Comparison of ENCODE assay signal across 12 mouse cellular contexts in genomic region chr2:45054070-45055025, GRCm38 (mm10).
DNase-seq lines count a peak whose midpoint lies in the region; ATAC-seq and TF ChIP-seq lines count a peak whose summit lies in the region.
"Had no signal": no experiment of that assay in that cellular context is flagged by ENCODE, and none has a peak within 500 bp of the region (broad histone marks: within the 10 kb centered on the region; RNA-seq: fewer than 3 reads in every experiment).

No protein-coding gene starts in this region.

- TF ChIP-seq POLR2A in cerebellum, adult 2 months (IDR thresholded peaks at IDR 0.05; ENCODE audit: borderline replicate concordance, insufficient read depth, low read length): no peak
- TF ChIP-seq POLR2A in kidney, adult 2 months (IDR thresholded peaks at IDR 0.05; ENCODE audit: low read depth, low read length): no peak
- TF ChIP-seq POLR2A in CH12.LX (IDR thresholded peaks at IDR 0.05; ENCODE audit: low read depth, low read length): no peak

- no peak for ATAC-seq in hindbrain, postnatal 0 days
- ATAC-seq in megakaryocyte progenitor cell, adult 5-6 weeks (replicated peaks; ENCODE audit: poor library complexity): no peak

- H3K4me2 ChIP-seq in CH12.LX (ENCODE audit: insufficient read depth, low read depth, poor library complexity, severe bottlenecking): no peak overlapping the region; the same call in 1 of the 2 replicates
- H3K4me2 ChIP-seq in hindbrain, postnatal 0 days (ENCODE audit: low read depth, low read length): no peak overlapping the region

- TF ChIP-seq EP300 in CH12.LX (IDR thresholded peaks at IDR 0.05; ENCODE audit: low read length): no peak

- peaks cover 69% of the 10 kb centered on the region for H3K79me2 ChIP-seq in CH12.LX (replicated peaks; ENCODE audit: control insufficient read depth, extremely low read depth, insufficient read depth, poor library complexity, severe bottlenecking)

- no peaks in the 10 kb centered on the region for H3K4me1 ChIP-seq in cerebellum, adult 2 months (ENCODE audit: control insufficient read depth, insufficient read depth, low read length)
- H3K4me1 ChIP-seq in kidney, adult 2 months (ENCODE audit: control insufficient read depth, insufficient read depth, low read length): peaks cover 25% of the 10 kb centered on the region
- H3K4me1 ChIP-seq in CH12.LX (ENCODE audit: control insufficient read depth in 1 of 2, insufficient read depth in 2 of 2): peaks cover 36 to 96% of the 10 kb centered on the region in 2 experiments
- H3K4me1 ChIP-seq in hindbrain, postnatal 0 days (ENCODE audit: insufficient read depth, low read length): no peaks in the 10 kb centered on the region

- H3K27me3 ChIP-seq in cerebellum, adult 2 months (ENCODE audit: control insufficient read depth, insufficient read depth, low read length): no peaks in the 10 kb centered on the region
- H3K27me3 ChIP-seq in kidney, adult 2 months (replicated peaks; ENCODE audit: control insufficient read depth, insufficient read depth, low read length): no peaks in the 10 kb centered on the region
- H3K27me3 ChIP-seq in CH12.LX (replicated peaks): no peaks in the 10 kb centered on the region
- no peaks in the 10 kb centered on the region for H3K27me3 ChIP-seq in hindbrain, postnatal 0 days (ENCODE audit: insufficient read depth, low read length)

- 0 out of 2 replicates have a peak overlapping the region, but pooled peaks have one; percentile 13 for H3K27ac ChIP-seq in cerebellum, adult 2 months (ENCODE audit: insufficient read depth, low read length)
- H3K27ac ChIP-seq in kidney, adult 2 months (ENCODE audit: insufficient read depth, low read depth, low read length): peak overlapping the region; percentile 24
- peak overlapping the region; percentile 36 for H3K27ac ChIP-seq in CH12.LX (ENCODE audit: insufficient read depth, low read depth)
- 0 out of 2 replicates have a peak overlapping the region, but pooled peaks have one; percentile 20 for H3K27ac ChIP-seq in hindbrain, postnatal 0 days

- no peaks in the 10 kb centered on the region for H3K9me3 ChIP-seq in CH12.LX (replicated peaks; ENCODE audit: low read length)
- H3K9me3 ChIP-seq in hindbrain, postnatal 0 days (ENCODE audit: low read length): no peaks in the 10 kb centered on the region

- no peak for DNase-seq in cerebellum, adult 2 months
- DNase-seq in cerebellum, adult 11-12 months: no peak
- no peak for DNase-seq in kidney, adult 2 months
- no peak for DNase-seq in kidney, postnatal 10 days
- no peak for DNase-seq in CH12.LX (ENCODE audit: extremely low read depth)
- DNase-seq in hindbrain, postnatal 0 days (ENCODE audit: low spot score): no peak
- DNase-seq in embryo, embryonic 10.5 days (ENCODE audit: low spot score): no peak
- DNase-seq: cerebellum, postnatal 25 days; midbrain, embryonic 14.5 days; right cerebral cortex, adult 18-20 months; thymus, adult 2 months had no signal

- 81% methylated on average over 11 of the region's 11 CpGs for WGBS in cerebellum, adult 2 months
- 52% methylated on average over 11 of the region's 11 CpGs for WGBS in kidney, adult 2 months
- 75% methylated on average over 11 of the region's 11 CpGs for WGBS in hindbrain, postnatal 0 days

- no peak for TF ChIP-seq CTCF in cerebellum, adult 2 months (IDR thresholded peaks at IDR 0.05; ENCODE audit: borderline replicate concordance, insufficient read depth, low read depth, low read length)
- no peak for TF ChIP-seq CTCF in kidney, adult 2 months (conservative IDR thresholded peaks at IDR 0.05; ENCODE audit: insufficient read depth, insufficient read length, low read depth, low read length)
- TF ChIP-seq CTCF in CH12.LX (conservative IDR thresholded peaks at IDR 0.05 in 1 of 2, IDR thresholded peaks at IDR 0.05 in 1 of 2; ENCODE audit: low read depth in 2 of 2, low read length in 2 of 2): no peak
- TF ChIP-seq CTCF in hindbrain, postnatal 0 days (IDR thresholded peaks at IDR 0.05; ENCODE audit: low read depth): no peak

- no peaks in the 10 kb centered on the region for H3K36me3 ChIP-seq in kidney, adult 2 months (ENCODE audit: control insufficient read depth, insufficient read depth, low read length)
- peaks cover 7 to 27% of the 10 kb centered on the region in 2 experiments for H3K36me3 ChIP-seq in CH12.LX (replicated peaks in 1 of 2; ENCODE audit: control insufficient read depth in 1 of 2, insufficient read depth in 1 of 2, low read length in 1 of 2)
- H3K36me3 ChIP-seq in hindbrain, postnatal 0 days (ENCODE audit: insufficient read depth, low read length): no peaks in the 10 kb centered on the region

- dilution Hi-C loops in CH12.LX (cut with MboI; ENCODE audit: extremely low pct_ligation_motif_present, extremely low pct_unique_long_range_greater_than_20kb, low sequenced_read_pairs): no loop called here

- H3K9ac ChIP-seq in CH12.LX (ENCODE audit: insufficient read depth, low read depth): peak overlapping the region; percentile 29; the same call in 1 of the 2 replicates
- H3K9ac ChIP-seq in hindbrain, postnatal 0 days (replicated peaks; ENCODE audit: low read length): no peak overlapping the region

- H3K4me3 ChIP-seq in cerebellum, adult 2 months (replicated peaks; ENCODE audit: insufficient read depth, low read depth, low read length): no peak overlapping the region
- H3K4me3 ChIP-seq in kidney, adult 2 months (ENCODE audit: insufficient read depth, low read depth, low read length): no peak overlapping the region
- no peak overlapping the region for H3K4me3 ChIP-seq in CH12.LX (replicated peaks in 1 of 3; ENCODE audit: low read depth in 2 of 3, low read length in 2 of 3, poor library complexity in 1 of 3)
- no peak overlapping the region for H3K4me3 ChIP-seq in hindbrain, postnatal 0 days (ENCODE audit: low read length)

- in situ Hi-C loops in CH12.LX (cut with MboI; ENCODE audit: low pct_ligation_motif_present, low pct_unique_long_range_greater_than_20kb, low sequenced_read_pairs): no loop called here

- no peak for TF ChIP-seq RAD21 in CH12.LX (IDR thresholded peaks at IDR 0.05; ENCODE audit: low read depth, low read length)

TF ChIP-seq in CH12.LX, 34 proteins besides CTCF, POLR2A, EP300 and RAD21:
- TF ChIP-seq ZNF384 (IDR thresholded peaks at IDR 0.05; ENCODE audit: low read depth, low read length): peak; percentile 50; the same call in 1 of the 2 replicates
- TF ChIP-seq USF2 (conservative IDR thresholded peaks at IDR 0.05; ENCODE audit: low read depth, low read length): no peak
- 0 out of 2 replicates have a peak, but pooled peaks have one; percentile 19 for TF ChIP-seq MYC (IDR thresholded peaks at IDR 0.05; ENCODE audit: low read depth, low read length)
- peak; percentile 85 for TF ChIP-seq CHD1 (IDR thresholded peaks at IDR 0.05; ENCODE audit: low read depth, low read length)
- no peak for TF ChIP-seq MAX (IDR thresholded peaks at IDR 0.05; ENCODE audit: low read length)
